Mouse (Mus musculus): ENCODE results near the gene Mrps18b. TPM values are rescaled to one million over a fixed set of nuclear protein-coding genes. Genes with fewer than 3 reads are reported as not detected.
A peak's percentile ranks its signal among the peaks of the same experiment; 100 is the strongest.

Gene Mrps18b
- total and polyA plus RNA-seq, 2 experiments from 2014 or later, result 34.5 to 65.5 TPM

GRCm38 (mm10) chr17:35897644-35898573 is 18.3 kb downstream of the Mrps18b start:
- H3K27me3 ChIP-seq (ENCODE audit: insufficient read depth, low read length), result no peaks in the 10 kb centered on the region
- H3K36me3 ChIP-seq (ENCODE audit: insufficient read depth), result peaks cover 63% of the 10 kb centered on the region
- H3K4me3 ChIP-seq (ENCODE audit: low read depth, low read length), result peak overlapping the region; percentile 76; the same call in 1 of the 2 replicates
- peak; percentile 10; the same call in 1 of the 2 replicates for ATAC-seq
- 43% methylated on average over 23 of the region's 23 CpGs for WGBS
- no peak for DNase-seq
- no peaks in the 10 kb centered on the region for H3K9me3 ChIP-seq (ENCODE audit: low read length)
- TF ChIP-seq CTCF (IDR thresholded peaks at IDR 0.05; ENCODE audit: low read depth), result no peak
- peaks cover 9% of the 10 kb centered on the region for H3K4me1 ChIP-seq (ENCODE audit: insufficient read depth)
- H3K27ac ChIP-seq (ENCODE audit: low read depth, low read length), result peak overlapping the region; percentile 91; the same call in 1 of the 2 replicates
- H3K4me2 ChIP-seq (ENCODE audit: low read depth), result peak overlapping the region; percentile 97
- H3K9ac ChIP-seq, result peak overlapping the region; percentile 79

GRCm38 (mm10) chr17:35896781-35897643 is 19.2 kb downstream of the Mrps18b start, which contains the start of gene 2310061I04Rik:
Gene 2310061I04Rik, minus strand, starts transcription at chr17:35897431.
- H3K36me3 ChIP-seq (ENCODE audit: insufficient read depth), result peaks cover 63% of the 10 kb centered on the region
- 4% methylated on average over 61 of the region's 86 CpGs for WGBS

GRCm38 (mm10) chr17:35887725-35888124 is 28.5 kb downstream of the Mrps18b start:
- ATAC-seq, result no peak

More at GRCm38 (mm10) chr17:35896781-35897643, 19.2 kb downstream of the Mrps18b start, which contains the start of gene 2310061I04Rik:
- H3K27ac ChIP-seq (ENCODE audit: low read depth, low read length), result peak within 1 kb of the TSS; percentile 91
- H3K9ac ChIP-seq, result peak within 1 kb of the TSS; percentile 79
- no peaks in the 10 kb centered on the region for H3K9me3 ChIP-seq (ENCODE audit: low read length)
- DNase-seq, result peak; percentile 98
- H3K4me2 ChIP-seq (ENCODE audit: low read depth), result peak within 1 kb of the TSS; percentile 97
- H3K27me3 ChIP-seq (ENCODE audit: insufficient read depth, low read length), result no peaks in the 10 kb centered on the region
- peaks cover 9% of the 10 kb centered on the region for H3K4me1 ChIP-seq (ENCODE audit: insufficient read depth)
- peak within 1 kb of the TSS; percentile 76 for H3K4me3 ChIP-seq (ENCODE audit: low read depth, low read length)
- TF ChIP-seq CTCF (IDR thresholded peaks at IDR 0.05; ENCODE audit: low read depth), result no peak
- ATAC-seq, result peak; percentile 96

GRCm38 (mm10) chr17:35883777-35884176 is 32.4 kb downstream of the Mrps18b start:
- Histone ChIP-seq H3K9me3 (ENCODE audit: low read length) (no peaks in the 10 kb centered on the region), H3K4me2 (ENCODE audit: low read depth) (no peak overlapping the region), H3K4me3 (ENCODE audit: low read depth, low read length) (no peak overlapping the region), H3K36me3 (ENCODE audit: insufficient read depth) (peaks cover 71% of the 10 kb centered on the region), H3K27ac (ENCODE audit: low read depth, low read length) (no peak overlapping the region), H3K9ac (no peak overlapping the region), H3K4me1 (ENCODE audit: insufficient read depth) (peaks cover 10% of the 10 kb centered on the region), H3K27me3 (ENCODE audit: insufficient read depth, low read length) (no peaks in the 10 kb centered on the region)
- TF ChIP-seq CTCF (IDR thresholded peaks at IDR 0.05; ENCODE audit: low read depth), result no peak
- DNase-seq, result no peak
- WGBS, result 95% methylated on average over 14 of the region's 14 CpGs
- ATAC-seq, result no peak

More at GRCm38 (mm10) chr17:35887725-35888124, 28.5 kb downstream of the Mrps18b start:
- Histone ChIP-seq H3K27me3 (ENCODE audit: insufficient read depth, low read length) (no peaks in the 10 kb centered on the region), H3K9me3 (ENCODE audit: low read length) (no peaks in the 10 kb centered on the region), H3K4me3 (ENCODE audit: low read depth, low read length) (no peak overlapping the region), H3K9ac (no peak overlapping the region), H3K4me2 (ENCODE audit: low read depth) (no peak overlapping the region), H3K36me3 (ENCODE audit: insufficient read depth) (peaks cover 93% of the 10 kb centered on the region), H3K4me1 (ENCODE audit: insufficient read depth) (no peaks in the 10 kb centered on the region), H3K27ac (ENCODE audit: low read depth, low read length) (no peak overlapping the region)
- no peak for TF ChIP-seq CTCF (IDR thresholded peaks at IDR 0.05; ENCODE audit: low read depth)
- no peak for DNase-seq
- 88% methylated on average over 13 of the region's 17 CpGs for WGBS

- Histone ChIP-seq H3K36me3 (ENCODE audit: insufficient read depth) (peaks cover 62% of the 10 kb centered on the region), H3K4me3 (ENCODE audit: low read depth, low read length) (no peak overlapping the region), H3K4me2 (ENCODE audit: low read depth) (no peak overlapping the region), H3K27me3 (ENCODE audit: insufficient read depth, low read length) (no peaks in the 10 kb centered on the region), H3K4me1 (ENCODE audit: insufficient read depth) (peaks cover 10% of the 10 kb centered on the region), H3K9me3 (ENCODE audit: low read length) (no peaks in the 10 kb centered on the region), H3K27ac (ENCODE audit: low read depth, low read length) (no peak overlapping the region), H3K9ac (no peak overlapping the region)
- ATAC-seq, result no peak
- DNase-seq, result no peak
- no peak for TF ChIP-seq CTCF (IDR thresholded peaks at IDR 0.05; ENCODE audit: low read depth)
- WGBS, result 97% methylated on average over 17 of the region's 17 CpGs
Observed at GRCm38 (mm10) chr17:35882924-35883323, 33.3 kb downstream of the Mrps18b start.

- Histone ChIP-seq H3K4me3 (ENCODE audit: low read depth, low read length) (peak within 1 kb of the TSS; percentile 83), H3K27ac (ENCODE audit: low read depth, low read length) (peak within 1 kb of the TSS; percentile 76), H3K9me3 (ENCODE audit: low read length) (no peaks in the 10 kb centered on the region), H3K4me1 (ENCODE audit: insufficient read depth) (peaks cover 10% of the 10 kb centered on the region), H3K9ac (peak within 1 kb of the TSS; percentile 71), H3K36me3 (ENCODE audit: insufficient read depth) (peaks cover 39% of the 10 kb centered on the region), H3K4me2 (ENCODE audit: low read depth) (peak within 1 kb of the TSS; percentile 81), H3K27me3 (ENCODE audit: insufficient read depth, low read length) (no peaks in the 10 kb centered on the region)
- TF ChIP-seq CTCF (IDR thresholded peaks at IDR 0.05; ENCODE audit: low read depth), result peak; percentile 90
- peak; percentile 96 for ATAC-seq
- WGBS, result 9% methylated on average over 66 of the region's 66 CpGs
- peak; percentile 97 for DNase-seq
Observed at GRCm38 (mm10) chr17:35879245-35880057, 36.7 kb downstream of the Mrps18b start, which contains the start of gene Dhx16. Gene Dhx16, plus strand, starts transcription at chr17:35879819.
